ENCODE assay signal across 14 mouse cellular contexts in the genomic region with DNA sequence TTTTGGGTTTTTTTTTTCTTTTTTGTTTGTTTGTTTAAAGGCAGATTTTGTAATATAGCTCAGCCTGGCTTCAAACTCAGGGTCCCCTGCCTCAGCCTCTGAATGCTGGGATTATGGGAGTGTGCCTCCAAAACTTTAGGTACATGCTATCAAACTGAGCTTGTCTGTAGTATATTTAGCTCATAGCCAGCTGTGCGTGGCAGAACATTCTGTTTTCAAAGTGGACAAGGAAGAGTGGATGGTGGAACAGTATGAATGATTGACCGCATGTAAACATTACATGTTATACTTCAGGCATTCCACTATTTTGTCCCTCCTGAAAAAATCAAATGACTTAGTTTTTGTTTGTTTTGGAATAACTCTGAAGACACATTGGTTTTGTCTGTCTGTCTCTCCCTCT.
"Had no signal": no experiment of that assay in that cellular context is flagged by ENCODE, and none has a peak within 500 bp of the region (broad histone marks: within the 10 kb centered on the region; RNA-seq: fewer than 3 reads in every experiment).

No protein-coding gene starts in this region.

- H3K4me3 ChIP-seq: left cerebral cortex, adult 2 months; limb, embryonic 10.5 days; lung, embryonic 15.5 days; megakaryocyte, embryonic 14.5 days; midbrain, embryonic 15.5 days; neural tube, embryonic 12.5 days had no signal

- H3K27ac ChIP-seq: left cerebral cortex, adult 2 months; limb, embryonic 10.5 days; lung, embryonic 15.5 days; macrophage; midbrain, embryonic 15.5 days; neural tube, embryonic 12.5 days had no signal

- H3K4me1 ChIP-seq: limb, embryonic 10.5 days; lung, embryonic 15.5 days; midbrain, embryonic 15.5 days; neural tube, embryonic 12.5 days had no signal

- H3K9me3 ChIP-seq: limb, embryonic 10.5 days; lung, embryonic 15.5 days; megakaryocyte, embryonic 14.5 days; midbrain, embryonic 15.5 days; neural tube, embryonic 12.5 days had no signal

- ATAC-seq: midbrain, embryonic 15.5 days had no signal

- H3K27me3 ChIP-seq: lung, embryonic 15.5 days; megakaryocyte, embryonic 14.5 days; midbrain, embryonic 15.5 days; neural tube, embryonic 12.5 days had no signal

- DNase-seq: kidney, postnatal 10 days; kidney, postnatal 4 days; lung, postnatal 14 days; thymus, adult 18-20 months; thymus, postnatal 14 days had no signal

- H3K9ac ChIP-seq: lung, embryonic 15.5 days; midbrain, embryonic 15.5 days; neural tube, embryonic 12.5 days had no signal

- H3K36me3 ChIP-seq: midbrain, embryonic 15.5 days; neural tube, embryonic 12.5 days had no signal

- H3K4me2 ChIP-seq: liver, embryonic 11.5 days; lung, embryonic 15.5 days; midbrain, embryonic 11.5 days; midbrain, embryonic 15.5 days; neural tube, embryonic 12.5 days had no signal
